Mouse (Mus musculus) erythroblast, embryonic 14.5 days (primary cell): Measurements from ENCODE around the gene Gapt.

Experiments
- GATA1 ChIP-seq: IDR thresholded peaks from 2 replicates; pipeline ENCODE4 v1.6.1; 2012; ENCODE audit warnings: low read length, inconsistent platforms, mixed read lengths
- TAL1 ChIP-seq: IDR thresholded peaks from 3 replicates; pipeline ENCODE4 v1.6.1; 2012; ENCODE audit warnings: low read length, inconsistent platforms, mixed read lengths

GRCm38 (mm10) chr13:110369673-110370072 lies 12.7 kb upstream of the Gapt start:
- no peak for TF ChIP-seq GATA1
- no peak for TF ChIP-seq TAL1
